Mouse (Mus musculus) E14TG2a.4 (cell line): ENCODE measurements around the gene Gatd1.
"Not testable (repeated sequence)": the region's sequence is repeated elsewhere in the genome, so short reads cannot be mapped to it uniquely, and the experiment has no call there.

Experiments used
- CTCF ChIP-seq: conservative IDR thresholded peaks from 2 replicates; pipeline ENCODE4 v1.5.1; 2014; ENCODE audit warnings: low read length
- NANOG ChIP-seq: IDR thresholded peaks from 2 replicates; pipeline ENCODE4 v1.6.1; 2014; ENCODE audit warnings: borderline replicate concordance, low read length, mixed read lengths

GRCm38 (mm10) chr7:141446374-141446773, 32.4 kb upstream of the Gatd1 start:
- not testable (repeated sequence) for TF ChIP-seq CTCF, NANOG
